Mouse (Mus musculus): ENCODE data around the gene Zfp768. TPM values are rescaled to one million over a fixed set of nuclear protein-coding genes. Genes with fewer than 3 reads are reported as not detected.

Gene Zfp768
- polyA plus RNA-seq (2012; ENCODE audit: low replicate concordance) = 5.9 and 11.1 TPM in 2 replicates

DNA sequence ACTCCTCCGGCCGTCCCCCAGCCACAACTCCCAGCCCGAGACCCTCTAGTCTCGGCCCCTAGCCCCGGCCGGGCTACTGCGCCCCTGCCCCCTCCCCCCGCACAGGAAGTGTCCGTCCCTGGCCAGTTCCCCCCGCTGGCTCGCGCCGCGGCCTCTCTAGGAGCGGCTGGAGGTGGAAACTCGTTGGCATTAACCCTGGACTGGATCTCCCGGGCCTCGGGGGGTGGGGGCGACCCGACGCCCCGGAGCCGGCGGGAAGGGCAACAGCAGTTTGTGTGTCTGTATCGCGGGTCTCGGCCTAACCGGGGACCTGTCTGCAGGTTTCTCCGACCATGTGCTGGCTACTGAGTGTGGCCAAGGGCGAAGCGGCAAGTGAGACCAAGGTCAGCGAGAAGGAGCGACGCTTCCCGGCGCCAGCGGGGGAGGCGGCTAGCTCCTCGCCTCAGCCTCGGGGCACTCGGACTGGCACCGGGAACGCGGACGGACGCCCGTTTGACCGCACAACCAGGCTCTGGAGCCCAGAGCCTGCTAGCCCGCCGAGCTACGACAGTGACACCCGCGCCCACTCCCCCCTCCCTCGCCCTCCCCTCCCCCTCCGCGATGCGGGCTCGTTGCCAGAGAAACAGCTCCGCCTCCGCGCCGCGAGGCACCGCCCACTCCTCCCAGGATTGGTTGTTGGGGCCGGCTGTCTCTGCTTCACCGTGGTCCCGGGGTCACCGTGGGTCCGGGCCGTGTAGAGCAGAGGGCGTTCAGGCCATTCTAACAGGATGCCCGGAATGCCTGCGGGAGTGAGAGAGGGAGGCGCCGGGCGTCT is at the start of gene Zfp768:
Gene Zfp768 (minus strand): TSS at position 78 of the 814 bp plus-strand sequence.

DNA sequence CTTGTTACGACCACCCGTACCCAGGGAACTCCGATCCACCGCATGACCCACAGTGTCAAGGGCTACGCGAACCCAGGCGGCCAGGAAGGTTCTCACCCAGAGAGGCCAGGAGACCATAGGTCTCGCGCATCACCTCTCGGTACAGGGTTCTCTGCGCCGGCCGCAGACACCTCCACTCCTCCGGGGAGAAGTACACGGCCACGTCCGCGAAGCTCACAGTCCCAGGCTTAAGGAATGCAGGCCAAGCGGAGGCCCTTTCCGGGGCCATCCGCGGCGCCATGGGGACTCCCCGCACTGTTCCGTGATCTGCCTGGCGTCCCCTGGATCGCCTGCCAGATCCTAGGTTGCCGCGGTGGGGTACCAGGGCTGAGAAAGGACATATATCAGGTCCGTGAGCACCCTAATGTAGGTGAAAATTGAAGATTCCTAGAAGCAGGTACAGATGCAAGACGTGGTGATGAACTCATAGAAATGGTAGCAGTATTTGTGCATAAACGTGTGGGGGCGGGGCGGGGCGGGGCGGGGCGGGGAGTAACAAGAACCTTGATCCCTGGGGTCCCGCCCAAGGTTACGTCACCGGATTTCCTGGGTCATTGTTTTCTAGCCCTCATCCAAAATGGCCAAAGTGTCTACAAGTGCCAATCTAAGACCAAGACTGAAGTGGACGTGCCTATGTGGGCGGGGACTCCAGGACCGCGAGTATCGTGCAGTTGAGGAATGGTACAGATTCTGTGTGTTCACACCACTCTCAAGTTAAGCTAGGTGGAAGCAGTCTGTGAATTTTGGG is 48.0 kb upstream of the Zfp768 start, which contains the start of gene E430018J23Rik:
Gene E430018J23Rik (minus strand): TSS at position 473 of the 787 bp plus-strand sequence.

DNA sequence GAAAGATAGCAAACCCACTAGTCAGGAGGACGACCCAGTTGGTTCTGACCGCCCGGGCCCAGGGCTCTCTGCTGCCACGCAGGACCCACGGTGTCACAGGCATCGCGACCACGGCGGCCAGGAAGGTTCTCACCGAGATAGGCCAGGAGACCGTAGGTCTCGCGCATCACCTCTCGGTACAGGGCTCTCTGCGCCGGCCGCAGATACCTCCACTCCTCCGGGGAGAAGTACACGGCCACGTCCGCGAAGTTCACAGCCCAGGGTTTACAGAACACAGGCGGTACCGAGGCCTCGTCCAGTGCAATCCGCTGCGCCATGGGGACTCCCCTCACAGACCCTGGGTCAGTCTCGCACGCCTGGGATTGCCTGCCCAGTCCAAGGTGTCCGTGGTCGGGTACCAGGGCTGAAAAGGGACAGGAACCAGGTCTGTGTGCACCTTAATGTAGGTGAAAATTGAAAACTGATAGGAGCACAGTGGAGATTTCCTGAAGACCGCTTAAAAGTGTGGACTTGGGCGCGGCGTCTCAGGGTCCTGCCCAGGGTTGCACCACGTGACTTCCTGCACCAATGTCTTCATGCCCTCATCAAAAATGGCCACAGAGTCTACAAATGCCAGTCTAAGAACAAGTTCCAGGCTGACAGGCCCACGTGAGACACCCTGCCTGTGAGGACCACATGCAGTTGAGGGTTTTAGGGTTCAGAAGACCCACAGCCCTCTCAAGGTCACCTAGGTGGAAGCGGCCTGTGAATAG is 41.4 kb upstream of the Zfp768 start, which contains the start of gene 9130019O22Rik:
Gene 9130019O22Rik (minus strand): TSS at position 526 of the 752 bp plus-strand sequence.

DNA sequence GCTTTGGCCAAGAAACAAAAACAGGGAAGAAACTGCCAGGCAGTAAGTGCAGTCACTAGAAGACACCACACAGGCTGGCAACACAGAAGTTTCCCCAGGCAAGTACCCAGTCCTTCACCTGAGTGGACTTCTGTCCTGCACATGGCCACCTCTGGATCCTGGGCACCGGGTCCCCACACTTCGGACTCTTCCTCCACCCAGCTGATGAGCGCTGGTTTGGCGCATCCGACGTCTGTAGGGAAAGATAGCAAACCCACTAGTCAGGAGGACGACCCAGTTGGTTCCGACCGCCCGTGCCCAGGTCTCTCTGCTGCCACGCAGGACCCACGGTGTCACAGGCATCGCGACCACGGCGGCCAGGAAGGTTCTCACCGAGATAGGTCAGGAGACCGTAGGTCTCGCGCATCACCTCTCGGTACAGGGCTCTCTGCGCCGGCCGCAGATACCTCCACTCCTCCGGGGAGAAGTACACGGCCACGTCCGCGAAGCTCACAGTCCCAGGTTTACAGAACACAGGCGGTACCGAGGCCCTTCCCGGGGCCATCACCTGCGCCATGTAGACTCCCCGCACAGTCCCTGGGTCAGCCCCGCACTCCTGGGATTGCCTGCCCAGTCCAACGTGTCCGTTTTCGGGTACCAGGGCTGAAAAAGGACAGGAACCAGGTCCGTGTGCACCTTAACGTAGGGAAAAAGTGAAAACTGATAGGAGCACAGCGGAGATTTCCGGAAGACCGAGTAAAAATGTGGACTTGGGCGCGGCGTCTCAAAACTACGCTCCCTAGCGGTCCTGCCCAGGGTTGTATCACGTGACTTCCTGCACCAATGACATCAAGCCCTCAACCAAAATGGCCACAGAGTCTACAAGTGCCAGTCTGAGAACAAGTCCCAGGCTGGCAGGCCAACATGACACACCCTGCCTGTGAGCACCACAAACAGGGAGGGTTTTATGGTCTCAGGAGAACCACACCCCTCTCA is 30.2 kb upstream of the Zfp768 start, which contains the start of gene Zfp747:
Gene Zfp747 (minus strand): TSS at position 780 of the 975 bp plus-strand sequence.

DNA sequence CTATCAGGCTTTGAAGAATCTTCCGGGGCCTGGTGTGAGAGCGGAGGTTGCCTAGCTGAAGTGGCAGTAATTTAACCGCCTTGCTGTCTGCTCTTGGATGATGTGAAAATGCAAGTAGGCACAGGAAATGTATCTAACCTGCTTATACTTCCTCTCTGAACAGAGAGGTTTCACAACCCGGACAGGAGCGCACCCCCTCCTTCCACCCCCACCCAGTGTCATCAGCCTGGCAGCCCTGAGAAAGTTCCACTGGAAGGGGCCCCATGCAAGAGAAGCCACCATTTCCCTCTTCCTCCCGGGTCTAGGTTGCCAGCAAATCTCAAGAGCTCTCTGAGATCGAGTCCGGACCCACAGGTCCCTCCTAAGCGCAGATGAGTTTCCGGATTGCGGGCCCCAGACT is 49.3 kb downstream of the Zfp768 start, which contains the start of gene Itgal:
Gene Itgal (plus strand): TSS at position 163 of the 400 bp plus-strand sequence.

Other genes starting within 250 kb of the Zfp768 start
- gene Qprt, start 223.4 kb downstream of the Zfp768 start, polyA plus RNA-seq (2012; ENCODE audit: low replicate concordance) = 1.9 and 3.6 TPM in 2 replicates
- 73.3 and 200 TPM in 2 replicates for gene Spn, start 207.8 kb downstream of the Zfp768 start, polyA plus RNA-seq (2012; ENCODE audit: low replicate concordance)
- gene Cd2bp2, start 149.5 kb downstream of the Zfp768 start, polyA plus RNA-seq (2012; ENCODE audit: low replicate concordance) = 55.9 and 67.9 TPM in 2 replicates
- gene Tbc1d10b, start 137.1 kb downstream of the Zfp768 start, polyA plus RNA-seq (2012; ENCODE audit: low replicate concordance) = 87.2 and 117 TPM in 2 replicates
- gene Mylpf, start 136.7 kb downstream of the Zfp768 start, polyA plus RNA-seq (2012; ENCODE audit: low replicate concordance) = 2.1 TPM in 1 of 2 replicates, not detected in the other
- 17.3 and 29.4 TPM in 2 replicates for gene Zfp553, start 112.5 kb downstream of the Zfp768 start, polyA plus RNA-seq (2012; ENCODE audit: low replicate concordance)
- 439 and 604 TPM in 2 replicates for gene Sept1, start 112.5 kb downstream of the Zfp768 start, polyA plus RNA-seq (2012; ENCODE audit: low replicate concordance)
- gene Zfp771, start 101.3 kb downstream of the Zfp768 start, polyA plus RNA-seq (2012; ENCODE audit: low replicate concordance) = 141 and 154 TPM in 2 replicates
- gene Dctpp1, start 84.9 kb downstream of the Zfp768 start, polyA plus RNA-seq (2012; ENCODE audit: low replicate concordance) = 23.3 and 79.5 TPM in 2 replicates
- 61.1 and 61.8 TPM in 2 replicates for gene Sephs2, start 71.5 kb downstream of the Zfp768 start, polyA plus RNA-seq (2012; ENCODE audit: low replicate concordance)
- gene Itgal, start 49.3 kb downstream of the Zfp768 start, polyA plus RNA-seq (2012; ENCODE audit: low replicate concordance) = 8.1 and 8.8 TPM in 2 replicates
- 1.4 and 3.4 TPM in 2 replicates for gene Zfp747, start 30.5 kb upstream of the Zfp768 start, polyA plus RNA-seq (2012; ENCODE audit: low replicate concordance)
- gene 9130019O22Rik, start 41.6 kb upstream of the Zfp768 start, polyA plus RNA-seq (2012; ENCODE audit: low replicate concordance) = 0.37 and 0.74 TPM in 2 replicates
- 1.5 and 2.1 TPM in 2 replicates for gene E430018J23Rik, start 48.0 kb upstream of the Zfp768 start, polyA plus RNA-seq (2012; ENCODE audit: low replicate concordance)
- gene Zfp764, start 61.2 kb upstream of the Zfp768 start, polyA plus RNA-seq (2012; ENCODE audit: low replicate concordance) = 0.59 and 1.0 TPM in 2 replicates
- 18.8 and 19.7 TPM in 2 replicates for gene Zfp688, start 76.5 kb upstream of the Zfp768 start, polyA plus RNA-seq (2012; ENCODE audit: low replicate concordance)
- 6.3 and 11.5 TPM in 2 replicates for gene Zfp689, start 103.6 kb upstream of the Zfp768 start, polyA plus RNA-seq (2012; ENCODE audit: low replicate concordance)
- 97.0 and 102 TPM in 2 replicates for gene Prr14, start 114.0 kb upstream of the Zfp768 start, polyA plus RNA-seq (2012; ENCODE audit: low replicate concordance)
- gene Fbrs, start 133.6 kb upstream of the Zfp768 start, polyA plus RNA-seq (2012; ENCODE audit: low replicate concordance) = 513 and 735 TPM in 2 replicates
- gene Srcap, start 166.4 kb upstream of the Zfp768 start, polyA plus RNA-seq (2012; ENCODE audit: low replicate concordance) = 29.4 and 62.6 TPM in 2 replicates
- gene Gm42715, start 174.0 kb upstream of the Zfp768 start, polyA plus RNA-seq (2012; ENCODE audit: low replicate concordance) = 34.4 and 37.2 TPM in 2 replicates
- 0.52 and 7.1 TPM in 2 replicates for gene Tmem265, start 215.8 kb upstream of the Zfp768 start, polyA plus RNA-seq (2012; ENCODE audit: low replicate concordance)
- gene Phkg2, start 227.8 kb upstream of the Zfp768 start, polyA plus RNA-seq (2012; ENCODE audit: low replicate concordance) = 29.8 and 84.9 TPM in 2 replicates
- 5.4 and 6.0 TPM in 2 replicates for gene Ccdc189, start 243.0 kb upstream of the Zfp768 start, polyA plus RNA-seq (2012; ENCODE audit: low replicate concordance)
- gene Rnf40, start 243.2 kb upstream of the Zfp768 start, polyA plus RNA-seq (2012; ENCODE audit: low replicate concordance) = 43.2 and 55.3 TPM in 2 replicates